Mouse (Mus musculus): ENCODE results near the gene Cpa4. TPM values are rescaled to one million over a fixed set of nuclear protein-coding genes. Genes with fewer than 3 reads are reported as not detected.

The Cpa4 gene
- polyA plus RNA-seq, 2 experiments: 0.05 to 0.07 TPM

GRCm38 (mm10) chr6:30617959-30618590 lies 49.9 kb downstream of the Cpa4 start:
- peaks cover 0 to 4% of the 10 kb centered on the region in 2 experiments; a peak in 1 of 4 replicates for H3K4me1 ChIP-seq (replicated peaks; ENCODE audit: control insufficient read depth in 2 of 2, insufficient read depth in 2 of 2, low read length in 1 of 2)
- DNase-seq (ENCODE audit: low read depth in 3 of 3, low spot score in 3 of 3) (no peak), ATAC-seq (ENCODE audit: insufficient read depth) (no peak)
- 9% methylated on average over 18 of the region's 18 CpGs for WGBS (ENCODE audit: insufficient replicate concordance)
- TF ChIP-seq CTCF (IDR thresholded peaks at IDR 0.05; ENCODE audit: low read depth): no peak; the same call in 1 of the 2 replicates
- no peak for TF ChIP-seq EP300 (IDR thresholded peaks at IDR 0.05; ENCODE audit: low read depth)
- no peak overlapping the region for H3K27ac ChIP-seq
- H3K36me3 ChIP-seq (replicated peaks; ENCODE audit: control insufficient read depth, insufficient read depth, low read depth): no peaks in the 10 kb centered on the region
- H3K27me3 ChIP-seq (ENCODE audit: control insufficient read depth, insufficient read depth, low read length): peaks cover 12% of the 10 kb centered on the region
- no peaks in the 10 kb centered on the region for H3K9me3 ChIP-seq (ENCODE audit: control insufficient read depth, low read length)
- H3K4me3 ChIP-seq (ENCODE audit: insufficient read depth in 1 of 2, low read depth in 2 of 2, low read length in 2 of 2): no peak overlapping the region
- H3K9ac ChIP-seq (replicated peaks): no peak overlapping the region
- H3K4me2 ChIP-seq (ENCODE audit: low read depth): no peak overlapping the region

- H3K9ac ChIP-seq (replicated peaks): no peak overlapping the region
- H3K4me3 ChIP-seq (ENCODE audit: insufficient read depth in 1 of 2, low read depth in 2 of 2, low read length in 2 of 2): no peak overlapping the region
These were observed 50.6 kb downstream of the Cpa4 start for GRCm38 (mm10) chr6:30618735-30619134.

GRCm38 (mm10) chr6:30619606-30620005 lies 51.4 kb downstream of the Cpa4 start:
- no peak for ATAC-seq (ENCODE audit: insufficient read depth)
- no peak overlapping the region for H3K4me2 ChIP-seq (ENCODE audit: low read depth)
- no peaks in the 10 kb centered on the region for H3K36me3 ChIP-seq (replicated peaks; ENCODE audit: control insufficient read depth, insufficient read depth, low read depth)
- 60% methylated on average over 5 of the region's 5 CpGs for WGBS (ENCODE audit: insufficient replicate concordance)
- H3K4me1 ChIP-seq (replicated peaks; ENCODE audit: control insufficient read depth in 2 of 2, insufficient read depth in 2 of 2, low read length in 1 of 2): peaks cover 0 to 4% of the 10 kb centered on the region in 2 experiments; a peak in 1 of 4 replicates
- H3K27ac ChIP-seq: no peak overlapping the region
- H3K27me3 ChIP-seq (ENCODE audit: control insufficient read depth, insufficient read depth, low read length): peaks cover 12% of the 10 kb centered on the region
- H3K9ac ChIP-seq (replicated peaks): no peak overlapping the region
- DNase-seq (ENCODE audit: low read depth in 3 of 3, low spot score in 3 of 3): no peak
- no peaks in the 10 kb centered on the region for H3K9me3 ChIP-seq (ENCODE audit: control insufficient read depth, low read length)
- no peak overlapping the region for H3K4me3 ChIP-seq (ENCODE audit: insufficient read depth in 1 of 2, low read depth in 2 of 2, low read length in 2 of 2)
- no peak for TF ChIP-seq CTCF (IDR thresholded peaks at IDR 0.05; ENCODE audit: low read depth)

More at GRCm38 (mm10) chr6:30618735-30619134, 50.6 kb downstream of the Cpa4 start:
- H3K27ac ChIP-seq: no peak overlapping the region
- no peaks in the 10 kb centered on the region for H3K36me3 ChIP-seq (replicated peaks; ENCODE audit: control insufficient read depth, insufficient read depth, low read depth)
- H3K9me3 ChIP-seq (ENCODE audit: control insufficient read depth, low read length): no peaks in the 10 kb centered on the region
- no peak for TF ChIP-seq EP300 (IDR thresholded peaks at IDR 0.05; ENCODE audit: low read depth)
- no peak for TF ChIP-seq CTCF (IDR thresholded peaks at IDR 0.05; ENCODE audit: low read depth)
- WGBS (ENCODE audit: insufficient replicate concordance): 31% methylated on average over 6 of the region's 6 CpGs
- H3K4me1 ChIP-seq (replicated peaks; ENCODE audit: control insufficient read depth in 2 of 2, insufficient read depth in 2 of 2, low read length in 1 of 2): peaks cover 0 to 4% of the 10 kb centered on the region in 2 experiments; a peak in 1 of 4 replicates
- peaks cover 12% of the 10 kb centered on the region for H3K27me3 ChIP-seq (ENCODE audit: control insufficient read depth, insufficient read depth, low read length)
- ATAC-seq (ENCODE audit: insufficient read depth): no peak
- H3K4me2 ChIP-seq (ENCODE audit: low read depth): no peak overlapping the region
- no peak for DNase-seq (ENCODE audit: low read depth in 3 of 3, low spot score in 3 of 3)

GRCm38 (mm10) chr6:30620591-30620990 lies 52.4 kb downstream of the Cpa4 start:
- Histone ChIP-seq H3K27me3 (ENCODE audit: control insufficient read depth, insufficient read depth, low read length) (peaks cover 12% of the 10 kb centered on the region), H3K9ac (replicated peaks) (no peak overlapping the region)
- TF ChIP-seq EP300 (IDR thresholded peaks at IDR 0.05; ENCODE audit: low read depth) (no peak), CTCF (IDR thresholded peaks at IDR 0.05; ENCODE audit: low read depth) (no peak)

GRCm38 (mm10) chr6:30620994-30621393 lies 52.8 kb downstream of the Cpa4 start:
- Histone ChIP-seq H3K27ac (no peak overlapping the region), H3K4me2 (ENCODE audit: low read depth) (no peak overlapping the region), H3K4me3 (ENCODE audit: insufficient read depth in 1 of 2, low read depth in 2 of 2, low read length in 2 of 2) (no peak overlapping the region), H3K9me3 (ENCODE audit: control insufficient read depth, low read length) (no peaks in the 10 kb centered on the region), H3K27me3 (ENCODE audit: control insufficient read depth, insufficient read depth, low read length) (peaks cover 12% of the 10 kb centered on the region), H3K9ac (replicated peaks) (no peak overlapping the region), H3K36me3 (replicated peaks; ENCODE audit: control insufficient read depth, insufficient read depth, low read depth) (no peaks in the 10 kb centered on the region), H3K4me1 (replicated peaks; ENCODE audit: control insufficient read depth in 2 of 2, insufficient read depth in 2 of 2, low read length in 1 of 2) (peaks cover 0 to 4% of the 10 kb centered on the region in 2 experiments; a peak in 1 of 4 replicates)
- ATAC-seq (ENCODE audit: insufficient read depth) (no peak), DNase-seq (ENCODE audit: low read depth in 3 of 3, low spot score in 3 of 3) (no peak)
- 66% methylated on average over 6 of the region's 6 CpGs for WGBS (ENCODE audit: insufficient replicate concordance)
- no peak for TF ChIP-seq EP300 (IDR thresholded peaks at IDR 0.05; ENCODE audit: low read depth)
- no peak for TF ChIP-seq CTCF (IDR thresholded peaks at IDR 0.05; ENCODE audit: low read depth)

More at GRCm38 (mm10) chr6:30620591-30620990, 52.4 kb downstream of the Cpa4 start:
- DNase-seq (ENCODE audit: low read depth in 3 of 3, low spot score in 3 of 3): no peak
- no peak overlapping the region for H3K27ac ChIP-seq
- H3K4me1 ChIP-seq (replicated peaks; ENCODE audit: control insufficient read depth in 2 of 2, insufficient read depth in 2 of 2, low read length in 1 of 2): peaks cover 0 to 4% of the 10 kb centered on the region in 2 experiments; a peak in 1 of 4 replicates
- H3K36me3 ChIP-seq (replicated peaks; ENCODE audit: control insufficient read depth, insufficient read depth, low read depth): no peaks in the 10 kb centered on the region
- H3K9me3 ChIP-seq (ENCODE audit: control insufficient read depth, low read length): no peaks in the 10 kb centered on the region
- no peak overlapping the region for H3K4me3 ChIP-seq (ENCODE audit: insufficient read depth in 1 of 2, low read depth in 2 of 2, low read length in 2 of 2)
- no peak for ATAC-seq (ENCODE audit: insufficient read depth)
- 56% methylated on average over 4 of the region's 4 CpGs for WGBS (ENCODE audit: insufficient replicate concordance)
- no peak overlapping the region for H3K4me2 ChIP-seq (ENCODE audit: low read depth)
